Mouse (Mus musculus) olfactory bulb, adult 2 months (tissue): Measurements from ENCODE around the gene Urm1.

ENCODE experiments used
- CTCF ChIP-seq: fragments of 200-500 bp; IDR thresholded peaks from 2 replicates; pipeline ENCODE4 v1.5.1; 2012; ENCODE audit warnings: low read depth, mild to moderate bottlenecking, low read length, moderate library complexity; ENCODE audit not compliant: insufficient read depth
- POLR2A ChIP-seq: fragments of 200-500 bp; IDR thresholded peaks from 2 replicates; pipeline ENCODE4 v1.6.1; 2012; ENCODE audit warnings: mild to moderate bottlenecking, low read depth, low read length, moderate library complexity; ENCODE audit not compliant: insufficient read depth

GRCm38 (mm10) chr2:29856451-29857260 is 36.8 kb downstream of the Urm1 start:
- TF ChIP-seq CTCF (no peak), POLR2A (no peak)
